Mouse (Mus musculus): ENCODE measurements around the gene Slc25a34. TPM values are rescaled to one million over a fixed set of nuclear protein-coding genes. Genes with fewer than 3 reads are reported as not detected.

Slc25a34 gene
- polyA plus RNA-seq, 1 experiment from 2014 or later, result not detected

GRCm38 (mm10) chr4:141617863-141618564, 5.6 kb downstream of the Slc25a34 start:
- DNase-seq (ENCODE audit: low spot score) (no peak), ATAC-seq (0 out of 2 replicates have a peak, but pooled peaks have one; percentile 15)
- no peak overlapping the region for H3K4me3 ChIP-seq (ENCODE audit: low read depth, low read length)
- WGBS, result 16% methylated on average over 21 of the region's 22 CpGs
- H3K36me3 ChIP-seq (ENCODE audit: control insufficient read depth, insufficient read depth, low read length), result no peaks in the 10 kb centered on the region
- H3K9ac ChIP-seq (ENCODE audit: low read length), result no peak overlapping the region; the same call in 1 of the 2 replicates
- H3K4me2 ChIP-seq (ENCODE audit: low read length), result peak overlapping the region; percentile 43
- H3K27ac ChIP-seq (ENCODE audit: low read depth, low read length), result no peak overlapping the region
- H3K4me1 ChIP-seq (ENCODE audit: control insufficient read depth, insufficient read depth, low read length), result peaks cover 4% of the 10 kb centered on the region; the same call in 1 of the 2 replicates
- no peaks in the 10 kb centered on the region for H3K9me3 ChIP-seq (replicated peaks; ENCODE audit: control insufficient read depth, low read length)
- no peaks in the 10 kb centered on the region for H3K27me3 ChIP-seq (replicated peaks; ENCODE audit: control insufficient read depth, insufficient read depth, low read length)

- Histone ChIP-seq H3K4me1 (ENCODE audit: control insufficient read depth, insufficient read depth, low read length) (peaks cover 4% of the 10 kb centered on the region; the same call in 1 of the 2 replicates), H3K9ac (ENCODE audit: low read length) (0 out of 2 replicates have a peak overlapping the region, but pooled peaks have one; percentile 13), H3K27me3 (replicated peaks; ENCODE audit: control insufficient read depth, insufficient read depth, low read length) (no peaks in the 10 kb centered on the region), H3K4me3 (ENCODE audit: low read depth, low read length) (no peak overlapping the region), H3K27ac (ENCODE audit: low read depth, low read length) (no peak overlapping the region), H3K36me3 (ENCODE audit: control insufficient read depth, insufficient read depth, low read length) (no peaks in the 10 kb centered on the region), H3K4me2 (ENCODE audit: low read length) (peak overlapping the region; percentile 43), H3K9me3 (replicated peaks; ENCODE audit: control insufficient read depth, low read length) (no peaks in the 10 kb centered on the region)
- 5% methylated on average over 20 of the region's 20 CpGs for WGBS
- peak; percentile 33; the same call in 1 of the 2 replicates for ATAC-seq
- DNase-seq (ENCODE audit: low spot score), result peak; percentile 49
Measured at GRCm38 (mm10) chr4:141617299-141617698, 6.3 kb downstream of the Slc25a34 start.

GRCm38 (mm10) chr4:141616811-141617210, 6.8 kb downstream of the Slc25a34 start:
- H3K36me3 ChIP-seq (ENCODE audit: control insufficient read depth, insufficient read depth, low read length), result no peaks in the 10 kb centered on the region
- no peaks in the 10 kb centered on the region for H3K9me3 ChIP-seq (replicated peaks; ENCODE audit: control insufficient read depth, low read length)
- H3K4me1 ChIP-seq (ENCODE audit: control insufficient read depth, insufficient read depth, low read length), result peaks cover 4% of the 10 kb centered on the region; the same call in 1 of the 2 replicates
- no peak overlapping the region for H3K4me3 ChIP-seq (ENCODE audit: low read depth, low read length)
- 79% methylated on average over 6 of the region's 6 CpGs for WGBS
- ATAC-seq, result no peak
- H3K9ac ChIP-seq (ENCODE audit: low read length), result no peak overlapping the region
- H3K4me2 ChIP-seq (ENCODE audit: low read length), result no peak overlapping the region
- DNase-seq (ENCODE audit: low spot score), result no peak
- H3K27ac ChIP-seq (ENCODE audit: low read depth, low read length), result no peak overlapping the region
- no peaks in the 10 kb centered on the region for H3K27me3 ChIP-seq (replicated peaks; ENCODE audit: control insufficient read depth, insufficient read depth, low read length)

GRCm38 (mm10) chr4:141614946-141615345, 8.7 kb downstream of the Slc25a34 start:
- peaks cover 4% of the 10 kb centered on the region; the same call in 1 of the 2 replicates for H3K4me1 ChIP-seq (ENCODE audit: control insufficient read depth, insufficient read depth, low read length)
- DNase-seq (ENCODE audit: low spot score) (no peak), ATAC-seq (no peak)
- no peaks in the 10 kb centered on the region for H3K9me3 ChIP-seq (replicated peaks; ENCODE audit: control insufficient read depth, low read length)
- no peak overlapping the region for H3K9ac ChIP-seq (ENCODE audit: low read length)
- no peaks in the 10 kb centered on the region for H3K36me3 ChIP-seq (ENCODE audit: control insufficient read depth, insufficient read depth, low read length)
- 85% methylated on average over 14 of the region's 14 CpGs for WGBS
- no peaks in the 10 kb centered on the region for H3K27me3 ChIP-seq (replicated peaks; ENCODE audit: control insufficient read depth, insufficient read depth, low read length)
- H3K27ac ChIP-seq (ENCODE audit: low read depth, low read length), result no peak overlapping the region
- no peak overlapping the region for H3K4me3 ChIP-seq (ENCODE audit: low read depth, low read length)
- H3K4me2 ChIP-seq (ENCODE audit: low read length), result no peak overlapping the region

GRCm38 (mm10) chr4:141609538-141609937, 14.1 kb downstream of the Slc25a34 start:
- no peak overlapping the region for H3K27ac ChIP-seq (ENCODE audit: low read depth, low read length)
- H3K9me3 ChIP-seq (replicated peaks; ENCODE audit: control insufficient read depth, low read length), result no peaks in the 10 kb centered on the region
- H3K9ac ChIP-seq (ENCODE audit: low read length), result no peak overlapping the region
- H3K4me2 ChIP-seq (ENCODE audit: low read length), result no peak overlapping the region
- no peaks in the 10 kb centered on the region for H3K36me3 ChIP-seq (ENCODE audit: control insufficient read depth, insufficient read depth, low read length)
- 78% methylated on average over 6 of the region's 6 CpGs for WGBS
- DNase-seq (ENCODE audit: low spot score) (no peak), ATAC-seq (no peak)
- no peak overlapping the region for H3K4me3 ChIP-seq (ENCODE audit: low read depth, low read length)
- H3K4me1 ChIP-seq (ENCODE audit: control insufficient read depth, insufficient read depth, low read length), result no peaks in the 10 kb centered on the region
- H3K27me3 ChIP-seq (replicated peaks; ENCODE audit: control insufficient read depth, insufficient read depth, low read length), result no peaks in the 10 kb centered on the region

GRCm38 (mm10) chr4:141605861-141606260, 17.8 kb downstream of the Slc25a34 start, which contains the start of gene Fblim1:
TSS of gene Fblim1 (minus strand) at chr4:141606096.
- Histone ChIP-seq H3K9me3 (replicated peaks; ENCODE audit: control insufficient read depth, low read length) (no peaks in the 10 kb centered on the region), H3K36me3 (ENCODE audit: control insufficient read depth, insufficient read depth, low read length) (no peaks in the 10 kb centered on the region), H3K4me1 (ENCODE audit: control insufficient read depth, insufficient read depth, low read length) (no peaks in the 10 kb centered on the region), H3K4me2 (ENCODE audit: low read length) (no peak within 1 kb of the TSS), H3K4me3 (ENCODE audit: low read depth, low read length) (no peak within 1 kb of the TSS), H3K27me3 (replicated peaks; ENCODE audit: control insufficient read depth, insufficient read depth, low read length) (no peaks in the 10 kb centered on the region), H3K9ac (ENCODE audit: low read length) (no peak within 1 kb of the TSS), H3K27ac (ENCODE audit: low read depth, low read length) (no peak within 1 kb of the TSS)
- DNase-seq (ENCODE audit: low spot score) (no peak), ATAC-seq (no peak)
- WGBS, result 89% methylated on average over 11 of the region's 11 CpGs

GRCm38 (mm10) chr4:141605421-141605820, 18.2 kb downstream of the Slc25a34 start:
- no peaks in the 10 kb centered on the region for H3K9me3 ChIP-seq (replicated peaks; ENCODE audit: control insufficient read depth, low read length)
- DNase-seq (ENCODE audit: low spot score) (no peak), ATAC-seq (no peak)
- no peak overlapping the region for H3K9ac ChIP-seq (ENCODE audit: low read length)
- no peak overlapping the region for H3K27ac ChIP-seq (ENCODE audit: low read depth, low read length)
- H3K36me3 ChIP-seq (ENCODE audit: control insufficient read depth, insufficient read depth, low read length), result no peaks in the 10 kb centered on the region
- no peak overlapping the region for H3K4me3 ChIP-seq (ENCODE audit: low read depth, low read length)
- 0 out of 2 replicates have a peak, but pooled peaks cover 3% of the 10 kb centered on the region for H3K27me3 ChIP-seq (replicated peaks; ENCODE audit: control insufficient read depth, insufficient read depth, low read length)
- WGBS, result 85% methylated on average over 5 of the region's 5 CpGs
- no peaks in the 10 kb centered on the region for H3K4me1 ChIP-seq (ENCODE audit: control insufficient read depth, insufficient read depth, low read length)
- H3K4me2 ChIP-seq (ENCODE audit: low read length), result no peak overlapping the region

- no peak overlapping the region for H3K9ac ChIP-seq (ENCODE audit: low read length)
- no peak overlapping the region for H3K4me2 ChIP-seq (ENCODE audit: low read length)
- H3K27me3 ChIP-seq (replicated peaks; ENCODE audit: control insufficient read depth, insufficient read depth, low read length), result 0 out of 2 replicates have a peak, but pooled peaks cover 6% of the 10 kb centered on the region
- H3K4me3 ChIP-seq (ENCODE audit: low read depth, low read length), result no peak overlapping the region
- H3K4me1 ChIP-seq (ENCODE audit: control insufficient read depth, insufficient read depth, low read length), result no peaks in the 10 kb centered on the region
- H3K9me3 ChIP-seq (replicated peaks; ENCODE audit: control insufficient read depth, low read length), result no peaks in the 10 kb centered on the region
- DNase-seq (ENCODE audit: low spot score) (no peak), ATAC-seq (no peak)
- H3K36me3 ChIP-seq (ENCODE audit: control insufficient read depth, insufficient read depth, low read length), result no peaks in the 10 kb centered on the region
- H3K27ac ChIP-seq (ENCODE audit: low read depth, low read length), result no peak overlapping the region
- 54% methylated on average over 8 of the region's 8 CpGs for WGBS
Measured at GRCm38 (mm10) chr4:141604493-141604892, 19.1 kb downstream of the Slc25a34 start.

GRCm38 (mm10) chr4:141603921-141604320, 19.7 kb downstream of the Slc25a34 start:
- H3K27me3 ChIP-seq (replicated peaks; ENCODE audit: control insufficient read depth, insufficient read depth, low read length), result 0 out of 2 replicates have a peak, but pooled peaks cover 7% of the 10 kb centered on the region
- no peaks in the 10 kb centered on the region for H3K9me3 ChIP-seq (replicated peaks; ENCODE audit: control insufficient read depth, low read length)
- DNase-seq (ENCODE audit: low spot score) (no peak), ATAC-seq (no peak)
- H3K36me3 ChIP-seq (ENCODE audit: control insufficient read depth, insufficient read depth, low read length), result no peaks in the 10 kb centered on the region
- WGBS, result 71% methylated on average over 4 of the region's 4 CpGs
- H3K9ac ChIP-seq (ENCODE audit: low read length), result no peak overlapping the region
- no peak overlapping the region for H3K27ac ChIP-seq (ENCODE audit: low read depth, low read length)
- H3K4me2 ChIP-seq (ENCODE audit: low read length), result no peak overlapping the region
- no peak overlapping the region for H3K4me3 ChIP-seq (ENCODE audit: low read depth, low read length)
- H3K4me1 ChIP-seq (ENCODE audit: control insufficient read depth, insufficient read depth, low read length), result no peaks in the 10 kb centered on the region
